Mouse (Mus musculus) adrenal gland, adult 8-10 months (tissue): ENCODE results near the gene Gsdma3. TPM values are rescaled to one million over a fixed set of nuclear protein-coding genes. Genes with fewer than 3 reads are reported as not detected.
"Not testable (repeated sequence)": the region's sequence is repeated elsewhere in the genome, so short reads cannot be mapped to it uniquely, and the experiment has no call there.

Source experiments
- DNase-seq: peaks from one replicate; pipeline ENCODE4 v3.0.0; 2022
- total RNA-seq, 4 experiments: library from RNA; stranded (reverse); gene quantifications; 2 replicates each; pipeline ENCODE4 v1.2.4; 2022

The Gsdma3 gene
- total RNA-seq, 4 experiments from 2014 or later = 1.5 to 14.3 (median 4.9) TPM

DNA sequence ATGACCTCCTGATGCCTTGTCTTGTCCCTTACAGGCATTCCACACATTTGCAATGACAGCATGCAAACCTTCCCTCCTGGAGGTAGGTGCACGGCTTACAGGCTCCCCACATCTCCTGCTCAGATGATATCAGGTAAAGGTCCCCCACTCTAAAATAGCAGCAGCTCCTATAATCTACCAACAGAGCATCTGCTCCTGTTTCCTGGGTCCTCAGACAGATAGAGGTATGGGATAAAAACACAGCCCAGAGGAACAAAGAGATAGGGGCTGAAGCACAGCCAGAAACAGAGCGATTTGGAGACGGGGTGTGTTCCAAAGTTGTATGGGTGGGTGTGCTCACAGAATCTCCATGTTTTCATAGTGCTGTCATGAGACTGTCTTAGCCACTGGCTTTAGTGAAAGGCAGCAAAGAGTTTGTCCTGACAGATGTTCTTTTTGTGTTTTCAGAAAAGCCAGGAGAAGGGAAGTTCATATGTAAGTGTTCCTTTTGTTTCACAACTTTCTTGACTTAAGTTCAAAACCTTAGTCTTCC, 45.2 kb downstream of the Gsdma3 start:
- DNase-seq = no peak

GRCm38 (mm10) chr11:98671857-98672256, 45.7 kb downstream of the Gsdma3 start:
- no peak for DNase-seq

GRCm38 (mm10) chr11:98672482-98672881, 46.3 kb downstream of the Gsdma3 start:
- no peak for DNase-seq

DNA sequence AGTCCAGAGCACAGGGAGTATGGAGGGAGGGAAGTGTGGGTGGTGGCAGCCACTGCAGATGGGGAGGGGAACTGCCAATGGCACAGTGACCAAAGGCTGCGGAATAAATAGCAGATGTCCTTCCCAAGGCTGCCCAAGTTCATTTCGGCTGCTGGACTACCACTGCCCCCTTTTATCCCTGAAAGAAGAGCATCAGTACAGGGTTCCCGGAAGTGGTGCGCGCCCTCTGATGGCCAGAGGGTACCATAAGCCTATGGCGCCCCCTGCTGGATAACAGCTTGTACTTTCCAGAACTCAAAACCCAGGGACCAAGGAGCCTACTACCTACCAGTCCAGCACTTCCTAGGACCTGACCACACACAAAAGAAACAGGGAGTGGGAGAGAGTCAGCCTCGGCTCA, 47.0 kb downstream of the Gsdma3 start:
- not testable (repeated sequence) for DNase-seq

GRCm38 (mm10) chr11:98675829-98676363, 49.7 kb downstream of the Gsdma3 start:
- DNase-seq = no peak

- no peak for DNase-seq
Measured at GRCm38 (mm10) chr11:98680023-98680422, 53.9 kb downstream of the Gsdma3 start.

GRCm38 (mm10) chr11:98680595-98680994, 54.4 kb downstream of the Gsdma3 start:
- not testable (repeated sequence) for DNase-seq

DNA sequence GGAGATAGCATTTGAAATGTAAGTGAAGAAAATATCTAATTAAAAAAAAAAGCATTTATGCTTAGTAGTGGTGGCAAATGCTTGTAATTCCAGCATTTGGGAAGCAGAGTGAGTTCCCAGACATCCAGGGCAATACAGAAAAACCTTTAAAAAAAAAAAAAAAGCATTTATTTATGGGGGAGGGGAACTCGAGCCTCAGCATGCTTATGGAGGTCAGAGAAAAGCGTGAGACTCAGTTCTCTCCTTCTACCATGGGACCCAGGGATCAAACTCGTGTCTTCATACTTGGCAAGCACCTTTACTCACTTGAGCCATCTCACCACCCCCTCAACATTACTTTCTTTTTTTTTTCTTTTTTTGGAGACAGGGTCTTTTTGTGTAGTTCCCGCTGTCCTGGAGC, 55.0 kb downstream of the Gsdma3 start:
- no peak for DNase-seq

DNA sequence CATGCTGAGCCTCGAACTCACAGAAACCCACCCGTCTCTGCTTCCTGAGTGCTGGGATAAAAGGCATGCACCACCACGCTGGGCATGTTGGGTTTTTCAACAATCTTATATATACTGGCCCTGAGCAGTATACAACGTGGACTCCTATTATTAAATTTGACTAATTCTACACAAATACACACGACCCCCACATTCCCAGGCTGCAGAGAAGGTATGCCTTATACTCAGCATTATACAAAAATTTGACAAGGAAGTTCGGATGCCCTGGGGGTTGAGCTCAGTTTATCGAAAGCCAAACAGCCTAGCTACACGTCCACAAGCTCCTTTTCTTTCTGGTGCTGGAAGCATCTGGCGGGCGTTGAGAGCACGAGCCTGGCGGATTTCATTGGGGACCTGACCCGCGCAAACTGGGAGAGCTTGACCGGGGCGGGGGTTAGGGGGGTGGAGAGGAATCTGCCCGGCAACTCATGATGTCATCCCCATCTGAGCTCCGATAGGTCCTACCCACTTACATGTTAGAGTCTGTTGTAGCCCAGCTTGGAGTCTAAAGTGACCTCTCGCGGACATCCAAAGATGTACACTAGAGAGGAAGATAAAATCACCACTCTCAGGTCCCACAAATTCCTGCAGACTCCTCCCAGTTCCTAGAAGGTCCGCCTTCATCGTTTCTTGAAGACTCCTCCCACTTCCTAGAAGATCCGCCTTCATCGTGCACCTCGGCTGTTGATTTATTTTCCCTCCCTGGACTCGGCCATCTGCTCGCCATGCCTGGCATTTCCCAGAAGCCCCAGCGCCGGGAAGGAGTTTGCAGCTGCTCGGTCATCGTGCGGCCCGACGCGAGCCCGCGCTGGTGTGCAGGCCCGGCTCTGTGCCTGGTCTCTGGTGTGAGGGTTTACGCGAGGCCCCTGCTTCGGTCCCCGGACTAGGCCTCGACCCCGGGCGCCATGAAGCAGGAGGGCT, 55.9 kb downstream of the Gsdma3 start, which contains the start of gene Psmd3:
Psmd3 (plus strand) TSS at position 769 of the 960 bp plus-strand sequence.
- DNase-seq = peak; percentile 97

GRCm38 (mm10) chr11:98682811-98683210, 56.7 kb downstream of the Gsdma3 start:
- no peak for DNase-seq

GRCm38 (mm10) chr11:98685642-98686041, 59.5 kb downstream of the Gsdma3 start:
- DNase-seq = no peak

- DNase-seq = no peak
Measured at GRCm38 (mm10) chr11:98686976-98687375, 60.8 kb downstream of the Gsdma3 start.

Other genes with a start within 250 kb of the Gsdma3 start
- gene Tcap, start 242.5 kb upstream of the Gsdma3 start, total RNA-seq = 1 to 10 TPM in 1 of 4 experiments, under 1 TPM in 2, not detected in 1; 0.37 to 1.0 (median 0.73) TPM
- gene Pnmt, start 239.9 kb upstream of the Gsdma3 start, total RNA-seq = 1,000 to 10,000 TPM in 1 of 4 experiments, 100 to 1,000 TPM in 3; 210 to 1,003 (median 584) TPM
- 10 to 100 TPM in 1 of 4 experiments, 1 to 10 TPM in 3; 5.7 to 10.5 (median 7.5) TPM for gene Pgap3, start 225.9 kb upstream of the Gsdma3 start, total RNA-seq
- gene Erbb2, start 213.9 kb upstream of the Gsdma3 start, total RNA-seq = 1 to 10 TPM; 4.4 to 6.6 (median 5.1) TPM
- gene Mien1, start 187.4 kb upstream of the Gsdma3 start, total RNA-seq = 100 to 1,000 TPM in 1 of 4 experiments, 10 to 100 TPM in 3; 78.5 to 100 (median 88.6) TPM
- under 1 TPM in 3 of 4 experiments, not detected in 1; 0.13 to 0.70 (median 0.42) TPM for gene Grb7, start 180.0 kb upstream of the Gsdma3 start, total RNA-seq
- 1 to 10 TPM in 1 of 4 experiments, under 1 TPM in 3; 0.49 to 1.0 (median 0.75) TPM for gene Ikzf3, start 80.3 kb upstream of the Gsdma3 start, total RNA-seq
- 1 to 10 TPM in 1 of 4 experiments, under 1 TPM in 2, not detected in 1; 0.51 to 1.1 (median 0.74) TPM for gene Zpbp2, start 75.3 kb upstream of the Gsdma3 start, total RNA-seq
- 100 to 1,000 TPM; 102 to 147 (median 129) TPM for gene Ormdl3, start 39.0 kb upstream of the Gsdma3 start, total RNA-seq
- gene Lrrc3c, start 28.1 kb upstream of the Gsdma3 start, total RNA-seq = not detected
- 10 to 100 TPM; 12.6 to 16.2 (median 14.5) TPM for gene Gm12355, start 699 bp upstream of the Gsdma3 start, total RNA-seq
- gene Gsdma2, start 20.4 kb downstream of the Gsdma3 start, total RNA-seq = under 1 TPM in 1 of 4 experiments, not detected in 3; 0.63 TPM
- not detected for gene Gsdma, start 38.0 kb downstream of the Gsdma3 start, total RNA-seq
- gene Psmd3, start 56.2 kb downstream of the Gsdma3 start, total RNA-seq = 100 to 1,000 TPM; 115 to 121 (median 117) TPM
- not detected for gene Csf3, start 74.9 kb downstream of the Gsdma3 start, total RNA-seq
- 10 to 100 TPM; 47.7 to 63.3 (median 55.7) TPM for gene Med24, start 103.1 kb downstream of the Gsdma3 start, total RNA-seq
- gene Thra, start 114.3 kb downstream of the Gsdma3 start, total RNA-seq = 100 to 1,000 TPM in 1 of 4 experiments, 10 to 100 TPM in 3; 67.1 to 111 (median 82.9) TPM
- 100 to 1,000 TPM; 140 to 286 (median 201) TPM for gene Nr1d1, start 149.0 kb downstream of the Gsdma3 start, total RNA-seq
- gene Msl1, start 169.2 kb downstream of the Gsdma3 start, total RNA-seq = 10 to 100 TPM; 93.5 to 98.5 (median 93.7) TPM
- 10 to 100 TPM; 34.3 to 47.2 (median 41.6) TPM for gene Casc3, start 178.5 kb downstream of the Gsdma3 start, total RNA-seq
- gene Rapgefl1, start 210.4 kb downstream of the Gsdma3 start, total RNA-seq = 1 to 10 TPM in 2 of 4 experiments, under 1 TPM in 2; 0.55 to 1.8 (median 1.0) TPM
- gene Wipf2, start 237.3 kb downstream of the Gsdma3 start, total RNA-seq = 10 to 100 TPM; 20.4 to 26.7 (median 23.5) TPM